Mouse (Mus musculus): ENCODE measurements around the gene Hectd4. TPM values are rescaled to one million over a fixed set of nuclear protein-coding genes. Genes with fewer than 3 reads are reported as not detected.
"Not testable (repeated sequence)": the region's sequence is repeated elsewhere in the genome, so short reads cannot be mapped to it uniquely, and the experiment has no call there.

The Hectd4 gene
- polyA plus RNA-seq, 1 experiment from 2014 or later, result 3.1 TPM

GRCm38 (mm10) chr5:121215380-121216125 is 4.5 kb upstream of the Hectd4 start:
- no peak overlapping the region for H3K4me3 ChIP-seq (ENCODE audit: low read length)
- no peaks in the 10 kb centered on the region for H3K9me3 ChIP-seq (ENCODE audit: control insufficient read depth, low read length)
- no peak overlapping the region for H3K4me2 ChIP-seq (ENCODE audit: low read depth, low read length)
- ATAC-seq, result no peak
- no peaks in the 10 kb centered on the region for H3K4me1 ChIP-seq (ENCODE audit: control insufficient read depth, insufficient read depth, low read length)
- peaks cover 19% of the 10 kb centered on the region for H3K36me3 ChIP-seq (ENCODE audit: control insufficient read depth, insufficient read depth, low read length)
- H3K9ac ChIP-seq (ENCODE audit: low read depth, low read length), result no peak overlapping the region
- H3K27me3 ChIP-seq (replicated peaks; ENCODE audit: control insufficient read depth, insufficient read depth, low read length), result no peaks in the 10 kb centered on the region
- H3K27ac ChIP-seq (ENCODE audit: low read length), result no peak overlapping the region
- WGBS, result 51% methylated on average over 13 of the region's 13 CpGs

GRCm38 (mm10) chr5:121216126-121216446 is 3.9 kb upstream of the Hectd4 start:
- Histone ChIP-seq H3K36me3 (ENCODE audit: control insufficient read depth, insufficient read depth, low read length) (peaks cover 17% of the 10 kb centered on the region), H3K4me2 (ENCODE audit: low read depth, low read length) (no peak overlapping the region), H3K9ac (ENCODE audit: low read depth, low read length) (no peak overlapping the region), H3K9me3 (ENCODE audit: control insufficient read depth, low read length) (no peaks in the 10 kb centered on the region), H3K27me3 (replicated peaks; ENCODE audit: control insufficient read depth, insufficient read depth, low read length) (no peaks in the 10 kb centered on the region), H3K4me1 (ENCODE audit: control insufficient read depth, insufficient read depth, low read length) (no peaks in the 10 kb centered on the region), H3K4me3 (ENCODE audit: low read length) (no peak overlapping the region), H3K27ac (ENCODE audit: low read length) (no peak overlapping the region)
- 73% methylated on average over 12 of the region's 12 CpGs for WGBS
- peak; percentile 38 for ATAC-seq

GRCm38 (mm10) chr5:121216584-121217312 is 3.3 kb upstream of the Hectd4 start:
- ATAC-seq; H3K27me3 ChIP-seq (replicated peaks; ENCODE audit: control insufficient read depth, insufficient read depth, low read length); H3K4me3 ChIP-seq (ENCODE audit: low read length); H3K9ac ChIP-seq (ENCODE audit: low read depth, low read length); H3K4me1 ChIP-seq (ENCODE audit: control insufficient read depth, insufficient read depth, low read length); H3K27ac ChIP-seq (ENCODE audit: low read length); H3K4me2 ChIP-seq (ENCODE audit: low read depth, low read length); H3K9me3 ChIP-seq (ENCODE audit: control insufficient read depth, low read length): not testable (repeated sequence)
- H3K36me3 ChIP-seq (ENCODE audit: control insufficient read depth, insufficient read depth, low read length), result peaks cover 10% of the 10 kb centered on the region
- 89% methylated on average over 9 of the region's 9 CpGs for WGBS

- 88% methylated on average over 2 of the region's 2 CpGs for WGBS
- Histone ChIP-seq H3K4me1 (ENCODE audit: control insufficient read depth, insufficient read depth, low read length) (peaks cover 3% of the 10 kb centered on the region; the same call in 1 of the 2 replicates), H3K9ac (ENCODE audit: low read depth, low read length) (no peak overlapping the region), H3K36me3 (ENCODE audit: control insufficient read depth, insufficient read depth, low read length) (peaks cover 5% of the 10 kb centered on the region), H3K27ac (ENCODE audit: low read length) (no peak overlapping the region), H3K4me3 (ENCODE audit: low read length) (no peak overlapping the region), H3K9me3 (ENCODE audit: control insufficient read depth, low read length) (no peaks in the 10 kb centered on the region), H3K4me2 (ENCODE audit: low read depth, low read length) (no peak overlapping the region), H3K27me3 (replicated peaks; ENCODE audit: control insufficient read depth, insufficient read depth, low read length) (no peaks in the 10 kb centered on the region)
- no peak for ATAC-seq
These were observed 2.7 kb upstream of the Hectd4 start for GRCm38 (mm10) chr5:121217313-121217634.

- H3K27me3 ChIP-seq (replicated peaks; ENCODE audit: control insufficient read depth, insufficient read depth, low read length), result no peaks in the 10 kb centered on the region
- H3K27ac ChIP-seq (ENCODE audit: low read length), result no peak overlapping the region
- ATAC-seq, result no peak
- no peaks in the 10 kb centered on the region for H3K36me3 ChIP-seq (ENCODE audit: control insufficient read depth, insufficient read depth, low read length)
- peaks cover 3% of the 10 kb centered on the region; the same call in 1 of the 2 replicates for H3K4me1 ChIP-seq (ENCODE audit: control insufficient read depth, insufficient read depth, low read length)
- no peak overlapping the region for H3K4me2 ChIP-seq (ENCODE audit: low read depth, low read length)
- H3K9me3 ChIP-seq (ENCODE audit: control insufficient read depth, low read length), result no peaks in the 10 kb centered on the region
- no peak overlapping the region for H3K9ac ChIP-seq (ENCODE audit: low read depth, low read length)
- 84% methylated on average over 1 of the region's 1 CpGs for WGBS
- H3K4me3 ChIP-seq (ENCODE audit: low read length), result no peak overlapping the region
These were observed 829 bp upstream of the Hectd4 start for GRCm38 (mm10) chr5:121219190-121219589.

- Histone ChIP-seq H3K9me3 (ENCODE audit: control insufficient read depth, low read length) (no peaks in the 10 kb centered on the region), H3K4me3 (ENCODE audit: low read length) (peak overlapping the region; percentile 96), H3K4me2 (ENCODE audit: low read depth, low read length) (peak overlapping the region; percentile 71), H3K36me3 (ENCODE audit: control insufficient read depth, insufficient read depth, low read length) (no peaks in the 10 kb centered on the region), H3K27me3 (replicated peaks; ENCODE audit: control insufficient read depth, insufficient read depth, low read length) (no peaks in the 10 kb centered on the region), H3K9ac (ENCODE audit: low read depth, low read length) (peak overlapping the region; percentile 94), H3K27ac (ENCODE audit: low read length) (peak overlapping the region; percentile 88), H3K4me1 (ENCODE audit: control insufficient read depth, insufficient read depth, low read length) (peaks cover 3% of the 10 kb centered on the region; the same call in 1 of the 2 replicates)
- ATAC-seq, result peak; percentile 60
- under 1% methylated on average over 34 of the region's 38 CpGs for WGBS
These were observed 798 bp downstream of the Hectd4 start for GRCm38 (mm10) chr5:121220732-121221301.

- H3K27me3 ChIP-seq (replicated peaks; ENCODE audit: control insufficient read depth, insufficient read depth, low read length), result no peaks in the 10 kb centered on the region
- peak overlapping the region; percentile 71 for H3K4me2 ChIP-seq (ENCODE audit: low read depth, low read length)
- H3K27ac ChIP-seq (ENCODE audit: low read length), result no peak overlapping the region
- no peaks in the 10 kb centered on the region for H3K36me3 ChIP-seq (ENCODE audit: control insufficient read depth, insufficient read depth, low read length)
- H3K4me3 ChIP-seq (ENCODE audit: low read length), result peak overlapping the region; percentile 96
- ATAC-seq, result no peak
- H3K9ac ChIP-seq (ENCODE audit: low read depth, low read length), result peak overlapping the region; percentile 94
- peaks cover 7% of the 10 kb centered on the region; the same call in 1 of the 2 replicates for H3K4me1 ChIP-seq (ENCODE audit: control insufficient read depth, insufficient read depth, low read length)
- no peaks in the 10 kb centered on the region for H3K9me3 ChIP-seq (ENCODE audit: control insufficient read depth, low read length)
- 17% methylated on average over 23 of the region's 23 CpGs for whole genome bisulfite sequencing
These were observed 1.4 kb downstream of the Hectd4 start for GRCm38 (mm10) chr5:121221328-121221850.

GRCm38 (mm10) chr5:121224020-121224419 is 4.0 kb downstream of the Hectd4 start:
- H3K27me3 ChIP-seq (replicated peaks; ENCODE audit: control insufficient read depth, insufficient read depth, low read length); H3K9me3 ChIP-seq (ENCODE audit: control insufficient read depth, low read length); H3K4me1 ChIP-seq (ENCODE audit: control insufficient read depth, insufficient read depth, low read length); H3K4me2 ChIP-seq (ENCODE audit: low read depth, low read length); ATAC-seq; H3K36me3 ChIP-seq (ENCODE audit: control insufficient read depth, insufficient read depth, low read length); H3K4me3 ChIP-seq (ENCODE audit: low read length); H3K27ac ChIP-seq (ENCODE audit: low read length); H3K9ac ChIP-seq (ENCODE audit: low read depth, low read length): not testable (repeated sequence)
- 89% methylated on average over 3 of the region's 4 CpGs for WGBS

GRCm38 (mm10) chr5:121224856-121225255 is 4.8 kb downstream of the Hectd4 start:
- Histone ChIP-seq H3K27ac (ENCODE audit: low read length) (no peak overlapping the region), H3K4me3 (ENCODE audit: low read length) (no peak overlapping the region), H3K9me3 (ENCODE audit: control insufficient read depth, low read length) (no peaks in the 10 kb centered on the region), H3K4me2 (ENCODE audit: low read depth, low read length) (no peak overlapping the region), H3K36me3 (ENCODE audit: control insufficient read depth, insufficient read depth, low read length) (no peaks in the 10 kb centered on the region), H3K4me1 (ENCODE audit: control insufficient read depth, insufficient read depth, low read length) (peaks cover 7% of the 10 kb centered on the region; the same call in 1 of the 2 replicates), H3K9ac (ENCODE audit: low read depth, low read length) (no peak overlapping the region), H3K27me3 (replicated peaks; ENCODE audit: control insufficient read depth, insufficient read depth, low read length) (no peaks in the 10 kb centered on the region)
- no peak for ATAC-seq
- 77% methylated on average over 3 of the region's 3 CpGs for WGBS
